Mouse (Mus musculus) heart, adult 8-10 months (tissue): ENCODE measurements at regions not wholly inside any gene's neighbourhood (a gene's known extent, or its start where the extent isn't known, plus 50 kb on each side); places are given as distances from the start of the nearest gene placed in this dataset.
A peak's percentile ranks its signal among the peaks of the same experiment; 100 is the strongest.

Experiments used
- DNase-seq: peaks from one replicate; pipeline ENCODE4 v3.0.0; 2022; ENCODE audit warnings: low spot score

- DNase-seq = no peak
Observed at GRCm38 (mm10) chr10:102943156-102943555, 86.9 kb downstream of the Alx1 start.

- no peak for DNase-seq
Observed at GRCm38 (mm10) chr10:102940823-102941519, 89.0 kb downstream of the Alx1 start.

- no peak for DNase-seq
Observed at GRCm38 (mm10) chr10:102931445-102931844, 98.6 kb downstream of the Alx1 start.

GRCm38 (mm10) chr10:102928651-102929050 lies 101.4 kb downstream of the Alx1 start:
- DNase-seq = no peak

GRCm38 (mm10) chr10:102897368-102897767 lies 132.6 kb downstream of the Alx1 start:
- peak; percentile 1 for DNase-seq

GRCm38 (mm10) chr10:102895952-102896351 lies 134.1 kb downstream of the Alx1 start:
- no peak for DNase-seq

GRCm38 (mm10) chr10:102892373-102892772 lies 137.6 kb downstream of the Alx1 start:
- DNase-seq = no peak

DNA sequence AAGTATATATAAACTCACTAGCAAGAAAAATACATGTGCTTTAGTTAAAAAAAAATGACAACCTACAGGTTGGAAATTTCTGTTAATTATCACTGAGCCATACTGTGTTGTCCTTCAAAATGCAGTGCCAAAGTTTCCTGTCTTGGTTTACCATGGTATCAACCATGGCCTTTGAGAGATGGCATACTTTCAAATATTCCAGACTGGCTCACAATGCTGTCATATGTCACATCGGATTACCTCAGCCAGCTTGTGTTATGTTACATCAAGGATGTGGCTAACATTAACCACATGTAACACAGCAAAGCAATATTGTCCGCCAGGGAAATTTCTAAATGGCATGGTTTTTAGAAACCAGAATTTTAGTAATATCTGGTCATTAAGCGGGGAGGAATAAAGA lies 140.3 kb downstream of the Alx1 start:
- no peak for DNase-seq

DNA sequence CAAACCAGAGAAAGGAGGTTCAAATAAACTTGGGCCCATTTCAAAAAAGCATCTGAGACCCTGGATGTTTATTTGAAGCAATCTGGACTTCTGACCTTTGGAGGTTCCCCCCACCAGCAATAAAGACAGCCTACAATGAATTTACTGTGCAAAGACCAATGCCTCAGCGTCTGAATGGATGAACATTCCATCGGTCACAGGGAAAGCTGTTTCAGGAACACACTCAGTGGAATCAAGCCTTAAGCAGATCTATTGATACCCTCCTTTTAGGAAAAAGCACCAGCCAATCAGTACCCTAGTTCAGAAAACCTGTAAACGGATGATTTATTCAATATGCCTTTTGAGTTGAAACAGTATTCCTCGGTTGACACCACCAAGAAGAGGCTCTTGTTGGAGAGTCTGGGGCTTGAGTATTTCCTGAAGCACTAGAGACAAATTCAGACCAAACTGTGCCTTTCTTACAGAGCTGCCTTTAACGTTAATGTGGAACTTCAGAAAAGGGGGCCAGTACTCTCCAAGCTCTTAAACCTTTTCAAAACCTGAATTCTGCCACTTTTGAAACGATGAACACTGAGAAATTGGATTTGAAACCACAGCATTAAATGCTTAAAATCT lies 148.1 kb downstream of the Alx1 start:
- no peak for DNase-seq

- peak; percentile 2 for DNase-seq
Observed at GRCm38 (mm10) chr10:102878010-102878409, 152.0 kb downstream of the Alx1 start.

DNA sequence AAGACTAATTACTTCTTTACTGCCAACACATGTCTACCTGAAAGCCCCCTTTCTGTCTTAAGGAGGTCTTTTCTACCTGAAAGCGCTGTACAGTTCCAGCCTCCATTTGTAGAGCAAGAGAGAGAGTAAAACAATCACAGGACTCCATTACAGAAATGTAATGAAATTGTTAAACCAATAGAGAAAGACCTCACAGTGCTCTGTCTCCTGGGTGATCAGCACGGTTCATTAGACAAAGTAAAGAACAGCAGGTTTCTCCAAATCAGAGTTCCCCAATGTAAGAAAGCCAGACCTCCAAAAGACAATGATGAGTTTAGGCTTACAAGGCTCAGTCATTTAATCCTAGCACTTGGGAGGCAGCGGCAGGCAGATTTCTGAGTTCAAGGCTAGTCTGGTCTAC lies 153.1 kb downstream of the Alx1 start:
- no peak for DNase-seq

GRCm38 (mm10) chr10:102866920-102867319 lies 163.1 kb downstream of the Alx1 start:
- no peak for DNase-seq

DNA sequence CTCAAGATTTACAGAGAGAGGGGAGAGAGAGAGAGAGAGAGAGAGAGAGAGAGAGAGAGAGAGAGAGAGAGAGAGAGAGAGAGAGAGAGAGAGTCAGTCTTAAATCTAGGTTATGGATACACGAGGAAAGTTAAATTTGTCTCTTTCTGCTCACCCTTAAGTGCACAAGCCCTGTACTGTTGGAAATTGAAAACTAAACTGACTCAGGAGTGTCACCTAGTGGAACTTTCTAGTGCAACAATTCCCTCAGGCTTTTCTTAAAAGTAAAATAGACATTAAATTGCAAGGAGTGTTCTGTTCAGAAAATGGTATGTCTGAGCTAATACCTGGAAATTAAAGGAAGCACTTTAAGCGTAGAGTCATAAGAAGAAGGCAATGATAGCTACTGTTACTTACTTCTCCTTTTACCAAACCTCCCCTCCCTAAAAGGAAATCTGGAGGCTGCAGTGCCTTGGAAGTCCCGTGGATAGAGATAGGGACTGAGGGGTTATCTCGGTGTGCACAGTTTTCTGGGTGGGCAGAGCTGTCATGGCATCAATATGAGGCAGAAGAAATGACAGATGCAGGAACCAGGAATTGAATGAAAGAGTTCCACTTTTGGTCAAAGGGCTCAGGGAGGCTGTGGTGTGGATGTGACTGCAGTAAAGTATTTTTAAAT lies 193.3 kb downstream of the Alx1 start:
- DNase-seq = no peak

- no peak for DNase-seq
Observed at GRCm38 (mm10) chr10:102835814-102836213, 194.2 kb downstream of the Alx1 start.

DNA sequence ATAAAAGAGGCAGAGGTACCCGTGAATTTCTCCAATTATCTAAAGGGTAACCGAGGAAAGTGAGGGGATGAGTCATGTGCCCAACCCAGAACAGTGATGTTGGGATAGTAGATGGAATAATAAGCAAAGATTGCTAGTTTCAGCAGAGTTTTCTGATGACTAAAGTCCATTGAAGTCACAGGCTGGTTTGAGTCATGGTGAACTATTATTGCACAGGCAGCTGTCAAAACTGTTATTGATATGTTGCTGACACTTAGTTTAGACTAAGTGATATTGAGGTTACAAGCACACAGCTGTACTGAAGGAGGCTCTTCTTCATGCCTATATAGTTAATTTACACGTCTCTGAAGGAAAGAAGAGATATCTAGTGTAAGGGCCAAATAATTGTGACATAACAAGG lies 200.4 kb downstream of the Alx1 start:
- DNase-seq = no peak

DNA sequence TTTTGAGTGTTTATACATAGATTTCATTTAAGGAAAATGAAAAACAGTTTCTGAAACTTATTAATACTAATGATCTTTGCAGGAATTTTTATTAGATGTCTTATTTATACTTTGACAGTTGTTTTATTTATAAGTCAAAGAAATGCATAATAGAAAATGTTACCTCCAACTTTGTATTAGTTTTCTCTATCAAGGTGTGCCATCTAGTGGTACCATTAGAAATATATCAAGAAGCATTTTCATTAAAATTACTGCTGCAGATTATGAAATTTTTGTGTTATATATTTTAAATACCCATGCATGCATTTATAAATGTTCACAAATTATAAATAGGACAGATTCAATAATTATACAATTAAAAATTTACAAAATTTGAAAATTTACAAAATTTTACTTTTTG lies 206.6 kb downstream of the Alx1 start:
- no peak for DNase-seq

DNA sequence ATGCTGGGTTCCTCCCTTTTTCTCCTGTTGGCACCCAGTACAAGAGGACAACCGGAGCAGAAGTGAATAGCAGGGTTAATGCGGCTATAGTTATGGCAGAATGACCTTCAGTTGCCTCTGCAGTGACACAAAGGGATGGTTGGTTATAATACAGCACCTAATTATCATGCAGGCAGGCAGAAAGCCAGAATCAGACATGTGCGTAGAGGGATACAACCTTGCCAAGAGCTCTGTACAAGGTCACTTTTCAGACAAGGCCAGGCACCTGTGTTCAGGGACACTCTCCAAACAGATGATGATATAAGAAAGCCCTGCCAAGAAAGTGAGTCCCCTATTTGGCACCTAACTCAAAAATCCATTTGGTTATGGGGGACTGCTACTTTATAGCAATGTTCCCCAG lies 228.6 kb downstream of the Alx1 start:
- DNase-seq = peak; percentile 1

GRCm38 (mm10) chr10:102779243-102779642 lies 250.8 kb downstream of the Alx1 start:
- no peak for DNase-seq

- DNase-seq = no peak
Observed at GRCm38 (mm10) chr10:102763696-102764095, 251.7 kb downstream of the Rassf9 start.

GRCm38 (mm10) chr10:102762378-102762777 lies 250.4 kb downstream of the Rassf9 start:
- DNase-seq = no peak

- peak; percentile 62 for DNase-seq
Observed at GRCm38 (mm10) chr10:102735207-102735606, 223.2 kb downstream of the Rassf9 start.

DNA sequence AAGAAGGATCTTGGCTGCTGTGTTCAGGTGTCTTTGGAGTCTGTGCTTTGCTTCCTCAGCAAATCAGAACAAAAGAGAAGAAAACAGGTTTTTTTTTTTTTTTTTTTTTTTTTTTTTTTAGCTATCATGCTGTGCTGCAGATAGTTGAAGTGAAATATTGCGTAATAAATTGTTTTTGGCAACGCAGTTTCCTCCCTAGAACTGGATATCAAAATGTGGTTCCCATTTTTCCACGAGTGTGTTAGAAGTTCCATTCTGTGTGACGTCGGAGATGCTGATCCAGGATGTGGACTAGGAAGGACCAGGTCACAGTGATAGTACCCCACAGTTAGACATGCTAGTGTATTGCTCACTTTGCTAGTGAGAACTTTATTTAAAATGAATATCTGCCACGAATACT lies 220.4 kb downstream of the Rassf9 start:
- DNase-seq = no peak

DNA sequence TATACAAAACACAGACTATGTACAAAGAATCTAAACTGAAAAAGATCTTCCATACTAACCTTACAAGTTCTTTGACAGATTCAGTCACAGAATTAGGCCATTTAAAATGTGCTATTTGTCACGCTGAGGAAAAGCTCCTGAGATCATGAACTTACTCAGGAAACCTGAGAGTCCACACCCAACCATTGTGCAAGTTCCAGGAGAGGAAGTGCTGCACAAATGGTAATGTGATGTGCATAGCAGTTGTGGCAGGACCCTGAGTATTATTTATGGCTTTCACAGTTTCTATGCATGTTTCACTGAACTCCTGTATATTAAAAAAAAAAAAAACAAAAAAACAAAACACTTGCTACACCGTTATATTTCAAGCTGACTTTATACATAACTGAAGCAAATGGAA lies 200.2 kb downstream of the Rassf9 start:
- peak; percentile 79 for DNase-seq
